Mouse (Mus musculus) MEL (cell line): ENCODE results near the gene Lysmd1. TPM values are rescaled to one million over a fixed set of nuclear protein-coding genes. Genes with fewer than 3 reads are reported as not detected.

Experiments
- DNase-seq: peaks from one replicate; pipeline ENCODE4 v3.0.0; 2011; ENCODE audit warnings: low read depth, low spot score
- H3K27ac ChIP-seq: 2 replicates; pipeline ENCODE4 v1.5.1; 2012; ENCODE audit warnings: low read depth, mild to moderate bottlenecking, control low read depth, low read length, moderate library complexity; ENCODE audit not compliant: control insufficient read depth
- H3K27me3 ChIP-seq, 2 experiments: fragments of 150-350 bp in 1 of 2; sonication (generic) in 1 of 2; 2 replicates each; pipeline ENCODE4 v1.6.1; 2012; ENCODE audit warnings: low read length in 2 of 2, mild to moderate bottlenecking in 2 of 2, improper control_type of control experiment in 1 of 2, moderate library complexity in 1 of 2; ENCODE audit not compliant: insufficient read depth in 2 of 2, control insufficient read depth in 1 of 2
- H3K36me3 ChIP-seq, 2 experiments: 2 replicates each; pipeline ENCODE4 v1.6.1; 2012 to 2014; ENCODE audit warnings: low read length in 2 of 2, improper control_type of control experiment in 1 of 2, inconsistent platforms in 1 of 2, mild to moderate bottlenecking in 1 of 2; ENCODE audit not compliant: insufficient read depth in 2 of 2, control insufficient read depth in 1 of 2
- H3K4me1 ChIP-seq, 2 experiments: fragments of 150-350 bp in 1 of 2; sonication (generic) in 1 of 2; 2 replicates each; pipeline ENCODE4 v1.6.1; 2012; ENCODE audit warnings: low read length in 2 of 2, improper control_type of control experiment in 1 of 2, mild to moderate bottlenecking in 1 of 2; ENCODE audit not compliant: insufficient read depth in 2 of 2, control insufficient read depth in 1 of 2
- H3K4me3 ChIP-seq, 2 experiments: fragments of 150-350 bp in 1 of 2; sonication (generic) in 1 of 2; 2 replicates each; pipeline ENCODE4 v1.5.1; 2012; ENCODE audit warnings: low read depth in 2 of 2, low read length in 2 of 2, mild to moderate bottlenecking in 2 of 2, moderate library complexity in 2 of 2, control low read depth in 1 of 2, improper control_type of control experiment in 1 of 2; ENCODE audit not compliant: control insufficient read depth in 1 of 2, insufficient read depth in 1 of 2
- H3K79me2 ChIP-seq: 2 replicates; pipeline ENCODE4 v1.6.1; 2012; ENCODE audit warnings: mild to moderate bottlenecking, low read length, moderate library complexity; ENCODE audit not compliant: control insufficient read depth, poor library complexity, insufficient read depth
- H3K9ac ChIP-seq: 2 replicates; pipeline ENCODE4 v1.6.1; 2012; ENCODE audit warnings: low read depth, mild to moderate bottlenecking, control low read depth, low read length, moderate library complexity; ENCODE audit not compliant: control insufficient read depth, poor library complexity, severe bottlenecking
- H3K9me3 ChIP-seq: fragments of 150-350 bp; sonication (generic); replicated peaks from 2 replicates; pipeline ENCODE4 v1.6.1; 2012; ENCODE audit warnings: mild to moderate bottlenecking, low read length, improper control_type of control experiment, moderate library complexity; ENCODE audit not compliant: insufficient read depth
- BHLHE40 ChIP-seq: IDR thresholded peaks from 2 replicates; pipeline ENCODE4 v1.6.1; 2012; ENCODE audit warnings: low read depth, mild to moderate bottlenecking, inconsistent platforms, low read length, improper control_type of control experiment, borderline replicate concordance
- CHD2 ChIP-seq: IDR thresholded peaks from 2 replicates; pipeline ENCODE4 v1.6.1; 2011; ENCODE audit warnings: low read length, improper control_type of control experiment
- ELF1 ChIP-seq: IDR thresholded peaks from 2 replicates; pipeline ENCODE4 v1.6.1; 2014; ENCODE audit warnings: low read depth, mild to moderate bottlenecking, inconsistent platforms, low read length, improper control_type of control experiment, moderate library complexity
- GABPA ChIP-seq: IDR thresholded peaks from 2 replicates; pipeline ENCODE4 v1.6.1; 2012; ENCODE audit warnings: low read depth, mild to moderate bottlenecking, inconsistent platforms, low read length, improper control_type of control experiment, moderate library complexity
- HCFC1 ChIP-seq: IDR thresholded peaks from 2 replicates; pipeline ENCODE4 v1.6.1; 2012; ENCODE audit warnings: low read depth, mild to moderate bottlenecking, inconsistent platforms, low read length, improper control_type of control experiment, moderate library complexity
- JUND ChIP-seq: IDR thresholded peaks from 2 replicates; pipeline ENCODE4 v1.6.1; 2011; ENCODE audit warnings: low read depth, mild to moderate bottlenecking, improper control_type of control experiment, low read length
- KAT2A ChIP-seq: conservative IDR thresholded peaks from 2 replicates; pipeline ENCODE4 v1.6.1; 2012; ENCODE audit warnings: low read depth, low read length, improper control_type of control experiment, inconsistent platforms
- MAFK ChIP-seq: IDR thresholded peaks from 2 replicates; pipeline ENCODE4 v1.6.1; 2011; ENCODE audit warnings: low read depth, mild to moderate bottlenecking, low read length, improper control_type of control experiment, borderline replicate concordance
- MXI1 ChIP-seq: IDR thresholded peaks from 2 replicates; pipeline ENCODE4 v1.6.1; 2011; ENCODE audit warnings: mild to moderate bottlenecking, low read depth, low read length, improper control_type of control experiment
- MYB ChIP-seq: IDR thresholded peaks from 2 replicates; pipeline ENCODE4 v1.6.1; 2011; ENCODE audit warnings: mild to moderate bottlenecking, low read depth, low read length, improper control_type of control experiment
- NELFE ChIP-seq: IDR thresholded peaks from 2 replicates; pipeline ENCODE4 v1.6.1; 2011; ENCODE audit warnings: low read depth, low read length, improper control_type of control experiment
- POLR2AphosphoS2 ChIP-seq: IDR thresholded peaks from 2 replicates; pipeline ENCODE4 v1.6.1; 2011; ENCODE audit warnings: low read length, improper control_type of control experiment
- TBP ChIP-seq: IDR thresholded peaks from 2 replicates; pipeline ENCODE4 v1.8.0; 2011; ENCODE audit warnings: low read depth, low read length, improper control_type of control experiment
- USF1 ChIP-seq: IDR thresholded peaks from 2 replicates; pipeline ENCODE4 v1.6.1; 2014; ENCODE audit warnings: low read depth, mild to moderate bottlenecking, inconsistent platforms, low read length, improper control_type of control experiment, moderate library complexity
- USF2 ChIP-seq, 2 experiments: IDR thresholded peaks; 2 replicates each; pipeline ENCODE4 v1.6.1; 2011 to 2012; ENCODE audit warnings: improper control_type of control experiment in 2 of 2, low read length in 2 of 2, borderline replicate concordance in 1 of 2, inconsistent platforms in 1 of 2, low read depth in 1 of 2, mild to moderate bottlenecking in 1 of 2; ENCODE audit not compliant: insufficient read depth in 1 of 2
- ZNF384 ChIP-seq: IDR thresholded peaks from 2 replicates; pipeline ENCODE4 v1.6.1; 2012; ENCODE audit warnings: low read depth, mild to moderate bottlenecking, inconsistent platforms, low read length, improper control_type of control experiment
- polyA plus RNA-seq, 2 experiments: library from polyadenylated mRNA; stranded (reverse) in 1 of 2; unstranded in 1 of 2; fragments of >175 nt in 1 of 2; fragments of >200 nt in 1 of 2; gene quantifications; 2 replicates each; pipeline versions ENCODE4 v1.2.1 to v1.2.4; 2012; ENCODE audit warnings: low replicate concordance in 2 of 2, low read depth in 1 of 2; ENCODE audit not compliant: insufficient read length in 2 of 2, insufficient read depth in 1 of 2, missing spikeins in 1 of 2
- total RNA-seq: library from RNA; depleted of rRNA; stranded (reverse); fragments of 300-350 nt; gene quantifications from 2 replicates; pipeline ENCODE4 v1.2.3, GENCODE M21; 2012

Lysmd1 gene
- total and polyA plus RNA-seq, 3 experiments, result 22.7 to 102 (median 22.9) TPM

- TF ChIP-seq GABPA, result no peak
Measured at GRCm38 (mm10) chr3:95174011-95174592, 40.2 kb downstream of the Lysmd1 start (continued).

GRCm38 (mm10) chr3:95176500-95176899 is 42.6 kb downstream of the Lysmd1 start:
- no peak overlapping the region for H3K27ac ChIP-seq
- H3K79me2 ChIP-seq, result no peaks in the 10 kb centered on the region
- TF ChIP-seq ZNF384, result no peak
- H3K4me3 ChIP-seq, result no peak overlapping the region
- H3K9me3 ChIP-seq, result no peaks in the 10 kb centered on the region
- H3K9ac ChIP-seq, result no peak overlapping the region
- H3K4me1 ChIP-seq, result no peaks in the 10 kb centered on the region
- H3K27me3 ChIP-seq, result no peaks in the 10 kb centered on the region
- peaks cover 0 to under 1% of the 10 kb centered on the region in 2 experiments; a peak in 2 of 4 replicates for H3K36me3 ChIP-seq
- DNase-seq, result no peak

- Histone ChIP-seq H3K27ac (no peak overlapping the region), H3K79me2 (no peaks in the 10 kb centered on the region), H3K36me3 (peaks cover 0 to 4% of the 10 kb centered on the region in 2 experiments; a peak in 2 of 4 replicates), H3K9me3 (no peaks in the 10 kb centered on the region), H3K4me1 (no peaks in the 10 kb centered on the region), H3K27me3 (no peaks in the 10 kb centered on the region), H3K9ac (no peak overlapping the region), H3K4me3 (no peak overlapping the region)
- no peak for TF ChIP-seq POLR2AphosphoS2
- TF ChIP-seq BHLHE40, result no peak
- no peak for TF ChIP-seq TBP
- TF ChIP-seq CHD2, result no peak
- TF ChIP-seq KAT2A, result no peak
- TF ChIP-seq MYB, result no peak
- TF ChIP-seq NELFE, result no peak
- no peak for TF ChIP-seq ELF1
- TF ChIP-seq USF2 (IDR thresholded peaks at IDR 0.05; ENCODE audit: borderline replicate concordance in 1 of 2, insufficient read depth in 1 of 2, low read depth in 1 of 2, low read length in 2 of 2), result no peak
- TF ChIP-seq MXI1, result no peak
- no peak for TF ChIP-seq USF1
- DNase-seq, result no peak
Measured at GRCm38 (mm10) chr3:95177583-95177982, 43.7 kb downstream of the Lysmd1 start.

- TF ChIP-seq HCFC1, result no peak
- no peak for TF ChIP-seq NELFE
- no peak for TF ChIP-seq MAFK
- no peak for TF ChIP-seq JUND
- H3K79me2 ChIP-seq, result no peaks in the 10 kb centered on the region
- no peak overlapping the region for H3K27ac ChIP-seq
- no peaks in the 10 kb centered on the region for H3K9me3 ChIP-seq
- DNase-seq, result no peak
- H3K36me3 ChIP-seq, result peaks cover 0 to 8% of the 10 kb centered on the region in 2 experiments; a peak in 2 of 4 replicates
- no peak overlapping the region for H3K4me3 ChIP-seq
- no peaks in the 10 kb centered on the region for H3K27me3 ChIP-seq
- H3K4me1 ChIP-seq, result no peaks in the 10 kb centered on the region
- H3K9ac ChIP-seq, result no peak overlapping the region
Measured at GRCm38 (mm10) chr3:95178948-95179347, 45.1 kb downstream of the Lysmd1 start.
